Mouse (Mus musculus): ENCODE data around the gene Lin54.

The Lin54 gene

DNA sequence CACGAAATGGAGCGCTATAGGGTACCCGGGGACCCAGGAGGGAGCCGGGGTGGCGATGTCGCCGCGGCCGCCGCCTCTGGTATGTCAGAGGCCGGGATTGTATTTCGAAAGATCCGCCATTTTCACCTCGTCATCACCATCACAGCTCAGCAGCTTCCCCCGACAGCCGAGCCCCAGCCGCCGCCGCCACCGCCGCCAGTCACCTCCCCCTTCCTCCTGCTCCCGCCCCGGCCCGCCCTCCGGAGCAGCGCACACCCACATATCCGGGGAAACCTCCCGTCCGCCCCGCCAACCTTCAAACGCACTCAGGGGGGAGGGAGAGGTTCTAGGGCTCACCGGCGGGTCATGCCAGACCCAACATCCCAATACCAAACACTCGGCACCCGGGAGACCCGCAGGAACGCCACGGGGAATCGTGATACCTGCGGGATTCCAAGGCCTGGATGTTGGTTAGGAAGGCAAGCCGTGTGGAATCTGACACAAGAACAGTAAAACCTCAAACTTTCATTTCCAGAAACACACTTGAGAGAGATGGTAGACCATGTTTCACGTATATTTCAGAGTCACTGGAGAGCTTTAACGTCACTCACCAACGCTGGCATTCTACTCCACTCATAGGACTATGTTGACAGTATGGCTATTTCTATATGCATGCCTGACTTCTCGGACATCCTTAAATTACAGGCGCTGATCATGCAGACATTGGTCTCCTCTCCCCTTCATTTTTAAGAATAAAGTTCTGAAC is 1.8 kb downstream of the Lin54 start:
- in situ Hi-C loops (cut with MboI; ENCODE audit: low pct_unique_long_range_greater_than_20kb in 1 of 2, low sequenced_read_pairs in 2 of 2, unreplicated experiment in 1 of 2), result no loop called here

DNA sequence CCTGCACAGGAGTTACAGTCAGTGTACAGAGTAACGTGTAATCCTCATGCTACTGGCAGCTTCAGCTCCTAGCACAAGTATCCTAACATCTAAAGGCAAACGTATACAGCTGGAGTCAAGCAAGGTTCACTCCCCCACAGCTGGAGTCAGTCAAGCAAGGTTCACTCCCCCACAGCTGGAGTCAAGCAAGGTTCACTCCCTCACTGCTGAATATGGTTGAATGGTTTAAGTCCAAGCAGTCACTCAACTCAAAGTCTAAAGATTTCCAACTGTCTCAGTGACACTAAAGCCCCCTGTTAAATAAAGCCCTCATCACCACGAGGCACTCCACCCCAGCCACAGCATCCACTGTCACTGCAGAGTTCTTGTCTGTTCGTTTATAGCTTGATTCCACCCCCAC is 8.7 kb downstream of the Lin54 start:
- in situ Hi-C loops (cut with MboI; ENCODE audit: low pct_unique_long_range_greater_than_20kb in 1 of 2, low sequenced_read_pairs in 2 of 2, unreplicated experiment in 1 of 2), result no loop called here

DNA sequence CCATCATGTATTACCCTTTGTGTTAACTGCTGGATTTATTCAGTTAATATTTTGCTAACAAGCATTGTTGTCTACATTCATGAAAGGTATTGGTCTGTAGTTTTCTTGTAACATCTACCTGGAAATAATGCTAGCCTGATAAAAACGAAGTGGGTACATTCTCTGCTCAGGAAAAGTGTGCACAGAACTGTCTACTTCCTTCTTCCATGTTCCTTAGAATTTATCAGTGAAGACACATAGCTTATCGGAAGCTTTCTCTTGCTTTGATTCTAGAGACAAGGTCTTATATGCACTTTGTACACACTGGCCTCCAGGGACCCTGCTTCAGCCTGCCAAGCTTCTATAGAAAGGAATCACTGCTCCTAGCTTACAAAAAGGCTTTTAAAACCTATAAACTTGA is 11.1 kb downstream of the Lin54 start:
- in situ Hi-C loops (cut with MboI; ENCODE audit: low pct_unique_long_range_greater_than_20kb in 1 of 2, low sequenced_read_pairs in 2 of 2, unreplicated experiment in 1 of 2), result no loop called here

DNA sequence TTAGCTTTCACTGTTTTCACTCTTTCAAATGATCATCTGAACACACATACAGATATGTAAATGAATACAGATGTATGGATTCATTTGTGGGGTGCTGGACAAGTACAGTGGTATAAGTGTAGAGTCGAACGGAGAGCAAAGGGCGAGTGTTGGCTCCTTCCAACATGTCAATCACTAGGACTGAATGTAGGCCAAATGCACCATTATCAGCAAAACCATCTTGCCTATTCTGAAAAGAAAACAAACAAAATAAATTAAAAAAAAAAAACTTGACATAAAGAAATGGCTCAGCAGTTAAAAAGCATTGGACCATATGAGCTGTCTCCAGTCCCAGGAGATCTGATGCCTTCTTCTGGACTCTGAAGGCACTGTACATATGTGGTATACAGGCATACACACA is 12.2 kb downstream of the Lin54 start:
- in situ Hi-C loops (cut with MboI; ENCODE audit: low pct_unique_long_range_greater_than_20kb in 1 of 2, low sequenced_read_pairs in 2 of 2, unreplicated experiment in 1 of 2), result no loop called here

DNA sequence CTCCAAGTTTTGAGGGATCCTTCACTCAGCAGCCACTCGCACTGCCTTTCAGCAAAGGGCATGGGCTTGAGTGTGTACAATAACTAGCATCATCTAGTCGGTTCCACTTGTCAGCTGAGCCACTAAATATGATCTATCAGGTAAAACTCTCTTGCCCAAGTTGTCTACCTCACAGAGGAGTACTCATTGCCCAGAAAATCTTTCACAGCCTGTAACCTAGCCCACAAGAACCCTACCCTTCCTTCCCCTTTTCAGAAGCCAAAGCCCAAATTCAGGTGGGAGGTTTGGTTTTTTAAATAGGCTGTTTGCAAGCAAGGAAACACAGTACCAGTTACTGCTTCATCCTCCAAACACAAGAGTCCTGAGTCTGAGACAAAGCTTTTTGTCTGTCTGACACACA is 13.3 kb downstream of the Lin54 start:
- in situ Hi-C loops (cut with MboI; ENCODE audit: low pct_unique_long_range_greater_than_20kb in 1 of 2, low sequenced_read_pairs in 2 of 2, unreplicated experiment in 1 of 2), result no loop called here

DNA sequence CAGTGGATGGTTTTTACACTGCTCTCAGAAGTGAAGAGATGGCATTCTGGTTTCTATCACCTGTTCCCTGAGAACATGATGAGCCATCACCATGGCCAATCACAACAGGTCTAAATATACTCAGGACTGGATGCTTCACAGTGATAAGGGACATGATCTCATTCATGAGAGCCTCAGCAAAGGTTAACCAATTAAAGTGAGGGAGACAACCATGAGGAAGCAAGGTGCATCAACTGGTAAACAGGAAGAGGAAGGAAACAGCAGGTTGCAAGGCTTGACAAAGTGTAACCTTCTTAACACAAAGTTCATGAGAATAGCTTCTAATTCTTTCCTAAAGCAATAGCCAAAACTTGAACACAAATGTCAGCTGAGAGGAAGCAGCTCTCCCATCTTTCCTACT is 16.9 kb downstream of the Lin54 start:
- in situ Hi-C loops (cut with MboI; ENCODE audit: low pct_unique_long_range_greater_than_20kb in 1 of 2, low sequenced_read_pairs in 2 of 2, unreplicated experiment in 1 of 2), result no loop called here

DNA sequence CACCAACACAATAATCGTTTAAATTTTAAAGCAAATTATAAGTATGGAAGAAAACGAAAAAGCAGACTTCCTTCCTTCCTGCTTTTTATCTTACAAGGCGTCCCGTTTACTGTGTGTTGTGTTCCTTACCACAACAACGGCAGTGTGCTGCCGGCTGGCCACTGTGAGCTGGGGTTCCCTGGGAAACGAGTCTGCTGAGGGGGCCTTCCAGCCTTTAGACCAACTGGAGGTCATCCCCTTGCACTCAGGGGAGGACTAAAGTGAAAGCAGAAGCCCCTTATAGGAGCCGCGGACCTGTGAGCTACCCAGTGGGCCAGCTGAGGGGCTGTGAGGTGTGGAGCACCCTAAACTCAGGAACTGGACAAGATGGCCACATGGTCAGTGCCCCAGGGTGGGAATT is 22.8 kb downstream of the Lin54 start:
- in situ Hi-C loops (cut with MboI; ENCODE audit: low pct_unique_long_range_greater_than_20kb in 1 of 2, low sequenced_read_pairs in 2 of 2, unreplicated experiment in 1 of 2), result no loop called here

DNA sequence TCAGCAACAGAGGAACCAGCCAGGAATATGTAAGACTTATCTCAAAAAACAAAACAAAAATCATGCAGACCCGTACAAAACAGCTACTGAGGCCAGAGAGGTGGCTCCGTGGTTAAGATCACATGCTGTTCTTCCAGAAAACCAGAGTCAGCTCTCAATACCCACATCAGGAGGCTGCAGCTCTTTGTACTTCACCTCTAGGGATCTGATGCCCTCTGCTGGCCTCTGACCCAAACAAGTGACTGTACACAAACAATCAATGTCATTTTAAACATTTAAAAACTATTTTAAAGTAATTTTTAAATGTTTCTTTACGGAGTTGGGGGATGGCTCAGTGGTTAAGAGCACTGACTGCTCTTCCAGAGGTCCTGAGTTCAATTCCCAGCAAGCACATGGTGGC is 24.1 kb downstream of the Lin54 start:
- in situ Hi-C loops (cut with MboI; ENCODE audit: low pct_unique_long_range_greater_than_20kb in 1 of 2, low sequenced_read_pairs in 2 of 2, unreplicated experiment in 1 of 2), result no loop called here

DNA sequence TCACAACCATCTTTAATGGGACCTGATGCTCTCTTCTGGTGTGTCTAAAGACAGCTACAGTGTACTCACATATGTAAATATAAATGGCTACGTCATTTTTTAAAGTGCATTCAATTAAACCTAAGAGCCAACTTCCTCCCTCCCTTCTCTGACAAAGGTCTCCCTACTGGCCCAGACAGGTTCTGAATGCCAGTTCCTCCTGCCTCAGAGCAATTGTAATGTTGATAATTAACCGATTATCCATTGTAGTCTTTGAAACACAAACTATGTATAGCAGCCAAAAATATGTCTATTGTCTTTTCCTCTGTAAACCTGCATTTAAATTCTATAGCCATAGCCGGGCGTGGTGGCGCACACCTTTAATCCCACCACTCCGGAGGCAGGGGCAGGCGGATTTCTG is 33.1 kb downstream of the Lin54 start:
- in situ Hi-C loops (cut with MboI; ENCODE audit: low pct_unique_long_range_greater_than_20kb in 1 of 2, low sequenced_read_pairs in 2 of 2, unreplicated experiment in 1 of 2), result no loop called here

DNA sequence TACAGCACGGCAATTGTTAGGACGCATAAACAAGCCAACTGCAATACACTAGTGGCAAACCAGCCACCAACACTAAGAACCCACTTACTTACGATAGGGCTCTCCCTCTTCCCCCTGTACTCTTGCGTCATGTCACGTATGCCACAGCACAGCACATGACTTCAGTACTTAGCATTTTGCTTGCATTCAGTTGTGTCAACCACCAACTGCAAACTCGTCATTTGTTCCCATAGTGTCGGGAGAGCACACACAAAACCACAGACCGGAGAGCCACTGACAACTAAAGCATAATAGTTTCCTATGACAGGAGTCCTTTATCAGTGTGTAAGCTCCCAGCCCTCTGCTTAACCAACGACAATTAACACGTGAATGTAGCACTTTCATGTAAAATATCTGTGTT is 33.8 kb downstream of the Lin54 start:
- in situ Hi-C loops (cut with MboI; ENCODE audit: low pct_unique_long_range_greater_than_20kb in 1 of 2, low sequenced_read_pairs in 2 of 2, unreplicated experiment in 1 of 2), result no loop called here

DNA sequence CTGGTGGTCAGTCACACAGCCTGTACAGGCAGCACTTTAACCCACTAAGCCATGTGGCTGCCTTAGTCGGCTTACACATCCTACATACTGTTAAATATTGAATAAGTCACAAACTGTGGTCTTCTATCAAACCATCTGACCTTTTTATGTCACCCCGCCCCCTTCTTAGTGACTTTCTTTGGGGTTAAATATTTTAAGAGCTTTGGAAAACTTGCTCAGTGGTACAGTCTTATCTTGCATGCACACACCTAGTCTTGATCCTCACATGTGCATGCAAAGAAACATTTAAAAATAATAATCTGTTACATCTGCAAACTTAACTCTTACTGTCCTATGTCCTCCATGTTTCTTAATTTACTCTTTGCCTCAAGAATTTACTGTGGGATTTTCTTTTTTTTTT is 38.1 kb downstream of the Lin54 start:
- in situ Hi-C loops (cut with MboI; ENCODE audit: low pct_unique_long_range_greater_than_20kb in 1 of 2, low sequenced_read_pairs in 2 of 2, unreplicated experiment in 1 of 2), result no loop called here

DNA sequence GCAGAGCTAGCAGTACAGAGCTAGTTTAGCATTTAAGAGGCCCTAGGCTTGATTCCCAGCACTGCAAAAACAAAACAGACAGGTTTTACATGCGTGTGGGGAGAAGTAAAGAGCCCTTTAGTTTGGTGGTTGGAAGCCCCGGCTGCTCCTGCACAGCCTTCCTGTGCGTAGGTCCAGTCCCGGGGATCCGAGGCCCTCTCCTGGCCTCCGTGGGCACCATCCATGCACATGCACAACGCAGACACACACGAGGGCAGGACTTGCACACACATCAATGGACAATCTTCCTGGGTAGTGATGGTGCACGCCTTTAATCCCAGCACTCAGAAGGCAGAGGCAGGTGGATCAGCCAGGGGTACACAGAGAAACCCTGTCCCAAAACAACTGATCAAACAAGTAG is 38.9 kb downstream of the Lin54 start:
- in situ Hi-C loops (cut with MboI; ENCODE audit: low pct_unique_long_range_greater_than_20kb in 1 of 2, low sequenced_read_pairs in 2 of 2, unreplicated experiment in 1 of 2), result no loop called here

DNA sequence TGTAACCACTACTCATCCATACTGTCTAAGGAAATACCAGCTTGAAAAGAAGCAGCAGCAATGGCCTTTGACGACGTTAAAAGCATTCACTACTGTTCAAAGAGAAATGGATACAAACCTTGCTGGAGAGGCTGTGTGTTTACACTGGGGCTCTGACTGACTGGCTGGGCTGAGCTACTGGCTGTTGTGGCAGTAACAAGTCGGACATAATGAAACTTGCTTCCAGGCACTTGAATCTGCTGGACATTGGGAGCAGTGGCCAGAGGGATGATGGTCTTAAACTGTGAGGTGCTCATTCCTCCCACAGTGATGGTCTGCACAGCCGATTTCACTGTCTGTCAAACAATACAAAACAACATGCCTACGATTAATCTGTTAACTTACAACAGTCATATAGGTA is 41.0 kb downstream of the Lin54 start:
- in situ Hi-C loops (cut with MboI; ENCODE audit: low pct_unique_long_range_greater_than_20kb in 1 of 2, low sequenced_read_pairs in 2 of 2, unreplicated experiment in 1 of 2), result no loop called here

DNA sequence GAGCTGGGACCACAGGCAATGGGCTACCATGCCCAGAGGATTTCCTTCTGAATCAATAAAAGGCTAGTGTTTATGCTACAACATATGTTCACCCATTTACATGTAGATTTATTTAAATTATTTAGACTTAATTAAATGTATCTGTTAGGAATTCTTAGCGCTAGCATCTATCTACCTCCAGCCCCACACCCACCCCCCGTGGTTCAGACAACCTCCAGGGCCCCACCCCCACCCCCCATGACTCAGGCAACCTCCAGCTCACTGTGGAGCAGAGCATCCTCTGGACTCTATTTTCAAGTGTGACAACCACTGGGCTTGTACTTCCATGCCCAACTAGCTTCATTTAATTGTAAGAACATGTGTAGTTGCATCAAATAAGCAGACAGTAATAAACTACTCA is 48.6 kb downstream of the Lin54 start:
- in situ Hi-C loops (cut with MboI; ENCODE audit: low pct_unique_long_range_greater_than_20kb in 1 of 2, low sequenced_read_pairs in 2 of 2, unreplicated experiment in 1 of 2), result no loop called here

DNA sequence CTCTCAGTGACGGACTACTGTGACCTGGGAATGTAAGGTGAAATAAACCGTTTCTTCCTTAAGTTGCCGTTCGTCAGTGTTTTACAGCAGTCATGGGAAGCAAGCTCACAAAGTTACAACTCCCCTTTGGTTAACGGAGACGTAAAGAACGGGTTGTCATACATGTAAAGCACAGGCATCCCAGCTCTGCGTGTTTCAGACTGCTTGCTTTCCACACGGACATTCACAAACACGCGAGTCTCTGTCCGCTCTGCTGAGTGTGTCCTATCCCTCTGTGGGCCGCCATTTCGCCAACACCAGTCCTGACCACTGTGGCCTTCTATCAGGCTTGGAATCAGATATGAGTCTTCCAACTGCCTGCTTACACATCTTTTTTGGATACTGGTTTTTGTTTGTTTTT is 61.6 kb downstream of the Lin54 start:
- in situ Hi-C loops (cut with MboI; ENCODE audit: low pct_unique_long_range_greater_than_20kb in 1 of 2, low sequenced_read_pairs in 2 of 2, unreplicated experiment in 1 of 2), result no loop called here

DNA sequence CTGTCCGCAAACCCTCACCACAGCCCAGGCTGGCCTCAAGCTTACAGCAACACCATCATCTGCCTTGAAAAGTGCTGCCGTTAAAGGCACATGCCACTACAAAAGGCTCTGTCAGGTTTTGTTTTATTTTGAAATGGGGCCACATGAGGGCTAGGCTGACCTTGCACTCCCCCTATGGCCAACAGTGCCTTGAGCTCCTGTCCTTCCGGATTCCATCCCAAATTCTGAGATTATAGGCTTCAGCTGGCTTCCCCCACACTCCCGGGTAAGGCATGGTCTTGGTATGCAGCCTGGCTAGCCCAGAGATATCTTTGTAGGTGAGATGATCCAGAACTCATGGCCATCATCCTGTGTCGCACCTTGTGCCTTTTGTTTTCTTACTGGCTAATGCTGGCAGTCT is 62.5 kb downstream of the Lin54 start:
- in situ Hi-C loops (cut with MboI; ENCODE audit: low pct_unique_long_range_greater_than_20kb in 1 of 2, low sequenced_read_pairs in 2 of 2, unreplicated experiment in 1 of 2), result no loop called here

DNA sequence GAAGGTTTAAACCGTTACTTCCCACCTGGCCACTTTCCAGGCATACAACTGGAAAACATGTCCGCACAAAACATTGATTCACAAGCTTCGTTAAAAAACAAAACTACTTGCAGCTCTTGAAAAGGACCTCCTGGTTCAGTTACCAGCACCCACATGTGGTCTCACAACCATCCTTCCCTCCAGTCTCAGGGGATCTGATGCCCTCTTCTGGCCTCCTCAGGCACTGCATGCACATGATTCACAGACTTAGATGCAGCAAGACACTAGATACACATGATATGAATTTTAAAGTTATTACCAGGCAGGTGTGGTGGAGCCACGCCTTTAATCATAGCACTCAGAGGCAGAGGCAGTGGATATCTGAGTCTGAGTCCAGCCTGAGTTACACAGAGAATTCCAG is 63.4 kb downstream of the Lin54 start:
- in situ Hi-C loops (cut with MboI; ENCODE audit: low pct_unique_long_range_greater_than_20kb in 1 of 2, low sequenced_read_pairs in 2 of 2, unreplicated experiment in 1 of 2), result no loop called here

DNA sequence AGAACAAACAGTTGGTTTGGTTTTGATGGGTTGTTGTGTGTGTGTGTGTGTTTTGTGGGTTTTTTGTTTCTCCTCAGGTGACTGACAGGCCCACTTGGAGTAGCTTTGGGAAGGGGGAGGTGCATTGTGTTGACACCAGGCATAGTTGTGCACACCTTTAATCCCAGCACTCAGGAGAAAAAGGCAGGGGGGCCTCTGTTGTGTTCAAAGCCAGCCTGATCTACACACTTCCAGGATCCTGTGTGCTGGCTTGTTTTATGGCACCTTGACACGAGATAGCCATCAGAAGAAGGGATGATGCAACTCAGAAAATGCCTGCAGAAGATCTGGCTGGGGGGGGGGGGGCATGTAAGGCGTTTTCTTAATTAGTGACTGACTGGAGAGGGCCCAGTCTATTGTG is 69.5 kb downstream of the Lin54 start:
- in situ Hi-C loops (cut with MboI; ENCODE audit: low pct_unique_long_range_greater_than_20kb in 1 of 2, low sequenced_read_pairs in 2 of 2, unreplicated experiment in 1 of 2), result no loop called here

DNA sequence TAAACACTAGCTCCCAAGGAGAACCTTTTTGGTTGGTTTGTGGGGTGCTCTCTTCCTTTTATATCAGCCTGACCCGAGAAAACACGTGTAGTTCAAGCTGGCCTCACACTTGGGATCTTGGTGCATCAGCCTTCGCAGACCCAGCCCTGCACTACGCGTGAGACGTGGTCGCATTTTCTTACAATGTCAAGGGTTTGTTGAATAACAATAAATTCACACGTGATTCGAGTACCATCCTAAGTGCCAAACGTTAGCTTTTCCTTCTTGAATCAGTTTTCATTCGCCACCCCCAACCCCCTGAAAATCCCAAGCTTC is 70.4 kb downstream of the Lin54 start:
- in situ Hi-C loops (cut with MboI; ENCODE audit: low pct_unique_long_range_greater_than_20kb in 1 of 2, low sequenced_read_pairs in 2 of 2, unreplicated experiment in 1 of 2), result no loop called here

DNA sequence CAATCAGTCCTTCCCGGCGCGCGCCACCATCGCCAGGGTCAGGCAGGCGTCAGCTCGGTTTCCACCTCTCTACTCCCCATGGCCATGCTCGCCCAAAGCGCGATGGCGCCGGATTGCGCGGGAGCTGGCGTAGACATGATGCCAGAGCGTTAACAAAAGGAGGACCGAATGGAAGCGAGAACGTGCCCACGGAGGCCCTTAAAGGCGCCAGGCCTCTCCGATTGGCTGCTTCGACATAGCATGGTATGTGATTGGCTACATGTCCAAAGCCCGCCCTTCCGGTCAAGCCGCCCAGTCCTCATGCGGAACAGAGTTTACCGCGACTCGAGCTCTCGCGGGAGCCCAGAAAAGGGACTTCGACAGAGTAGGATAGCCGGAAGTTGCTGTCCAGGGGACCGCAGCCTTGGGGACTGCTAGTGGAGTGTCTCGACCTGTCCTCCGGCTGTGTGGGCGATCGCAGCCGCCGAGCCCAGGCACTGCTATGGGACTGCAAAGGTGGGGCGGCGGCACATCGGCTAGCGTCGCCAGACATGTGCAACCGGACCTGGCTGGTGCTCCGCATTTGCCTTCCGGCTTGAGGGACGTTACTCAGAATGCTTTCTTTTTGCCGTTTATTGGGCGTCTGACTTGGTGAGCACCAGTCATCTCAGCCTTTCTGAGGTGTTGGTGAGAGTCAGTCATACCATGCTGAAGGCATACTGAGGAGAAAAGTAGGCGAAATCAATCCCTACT is 70.9 kb downstream of the Lin54 start:
- in situ Hi-C loops (cut with MboI; ENCODE audit: low pct_unique_long_range_greater_than_20kb in 1 of 2, low sequenced_read_pairs in 2 of 2, unreplicated experiment in 1 of 2), result no loop called here
